Mouse (Mus musculus): ENCODE data around the gene Tmem102. TPM values are rescaled to one million over a fixed set of nuclear protein-coding genes. Genes with fewer than 3 reads are reported as not detected.
A peak's percentile ranks its signal among the peaks of the same experiment; 100 is the strongest.

Tmem102 gene
- polyA plus RNA-seq, 1 experiment from 2014 or later = 0.82 TPM

DNA sequence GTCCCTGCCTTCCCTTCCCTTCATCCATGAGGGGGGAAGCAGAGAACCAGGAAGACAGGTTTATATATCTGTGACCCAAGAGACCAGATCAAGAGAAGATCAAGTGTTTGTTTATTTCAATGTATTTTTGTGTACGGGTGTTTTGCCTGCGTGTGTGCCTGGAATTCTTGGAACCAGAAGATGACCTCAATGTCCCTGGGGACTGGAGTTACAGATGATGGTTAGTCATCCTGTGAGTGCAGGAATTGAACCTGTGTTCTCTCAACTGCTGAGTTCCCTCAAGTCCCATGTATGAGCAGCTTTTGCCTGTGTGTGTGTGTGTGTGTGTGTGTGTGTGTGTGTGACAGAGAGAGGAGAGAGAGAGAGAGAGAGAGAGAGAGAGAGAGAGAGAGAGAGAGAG, 2.2 kb upstream of the Tmem102 start:
- DNase-seq (no peak), ATAC-seq (ENCODE audit: low FRiP score, low TSS enrichment) (no peak)
- Histone ChIP-seq H3K36me3 (ENCODE audit: control insufficient read depth, insufficient read depth, low read length) (no peaks in the 10 kb centered on the region), H3K27me3 (ENCODE audit: control insufficient read depth, insufficient read depth, low read length) (peaks cover 24% of the 10 kb centered on the region), H3K9me3 (ENCODE audit: control insufficient read depth, low read length) (no peaks in the 10 kb centered on the region), H3K9ac (replicated peaks; ENCODE audit: low read length) (no peak overlapping the region), H3K27ac (replicated peaks; ENCODE audit: low read depth, low read length) (no peak overlapping the region), H3K4me2 (ENCODE audit: low read length) (no peak overlapping the region), H3K4me1 (ENCODE audit: control insufficient read depth, insufficient read depth, low read length) (peaks cover 22% of the 10 kb centered on the region), H3K4me3 (replicated peaks; ENCODE audit: low read depth, low read length) (no peak overlapping the region)
- 86% methylated on average over 2 of the region's 2 CpGs for WGBS

DNA sequence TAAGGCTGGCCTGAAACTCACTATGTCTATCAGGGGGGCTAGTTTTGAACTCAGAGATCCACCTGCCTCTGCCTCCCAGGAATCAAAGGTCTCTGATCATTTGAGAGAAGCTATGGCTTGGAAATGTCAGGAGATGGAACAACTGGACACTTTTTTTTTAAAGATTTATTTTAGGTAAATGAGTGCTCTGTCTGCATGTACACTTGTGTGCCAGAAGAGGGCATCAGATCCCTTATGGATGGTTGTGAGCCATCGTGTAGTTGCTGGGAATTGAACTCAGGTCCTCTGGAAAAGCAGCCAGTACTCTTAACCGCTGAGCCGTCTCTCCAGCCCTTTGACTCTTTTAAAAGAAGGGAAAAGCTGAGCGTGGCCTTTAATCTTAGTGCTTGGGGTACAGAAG, 954 bp upstream of the Tmem102 start:
- no peak for ATAC-seq (ENCODE audit: low FRiP score, low TSS enrichment)
- peaks cover 34% of the 10 kb centered on the region for H3K4me1 ChIP-seq (ENCODE audit: control insufficient read depth, insufficient read depth, low read length)
- no peaks in the 10 kb centered on the region for H3K36me3 ChIP-seq (ENCODE audit: control insufficient read depth, insufficient read depth, low read length)
- DNase-seq = no peak
- no peak overlapping the region for H3K4me3 ChIP-seq (replicated peaks; ENCODE audit: low read depth, low read length)
- H3K27ac ChIP-seq (replicated peaks; ENCODE audit: low read depth, low read length) = no peak overlapping the region
- H3K9me3 ChIP-seq (ENCODE audit: control insufficient read depth, low read length) = no peaks in the 10 kb centered on the region
- H3K9ac ChIP-seq (replicated peaks; ENCODE audit: low read length) = no peak overlapping the region
- peaks cover 24% of the 10 kb centered on the region for H3K27me3 ChIP-seq (ENCODE audit: control insufficient read depth, insufficient read depth, low read length)
- WGBS = 78% methylated on average over 4 of the region's 4 CpGs
- no peak overlapping the region for H3K4me2 ChIP-seq (ENCODE audit: low read length)

DNA sequence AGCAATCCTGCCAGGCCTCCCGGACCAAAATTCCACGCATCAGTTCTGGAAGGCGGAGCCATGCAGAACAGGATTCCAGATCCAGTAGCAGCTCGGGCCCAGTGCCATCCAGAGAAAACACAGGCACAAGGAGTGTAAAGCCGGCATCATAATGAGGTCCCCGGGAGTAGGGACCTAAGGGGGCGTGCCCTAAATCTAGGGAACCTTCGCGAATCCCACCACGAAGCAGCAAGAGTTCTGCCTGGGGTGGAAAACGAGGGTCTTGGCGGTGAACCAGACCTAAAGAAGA, 828 bp downstream of the Tmem102 start:
- ATAC-seq (ENCODE audit: low FRiP score, low TSS enrichment) (no peak), DNase-seq (no peak)
- Histone ChIP-seq H3K36me3 (ENCODE audit: control insufficient read depth, insufficient read depth, low read length) (no peaks in the 10 kb centered on the region), H3K27ac (replicated peaks; ENCODE audit: low read depth, low read length) (no peak overlapping the region), H3K4me3 (replicated peaks; ENCODE audit: low read depth, low read length) (no peak overlapping the region), H3K4me1 (ENCODE audit: control insufficient read depth, insufficient read depth, low read length) (peaks cover 41% of the 10 kb centered on the region), H3K9ac (replicated peaks; ENCODE audit: low read length) (no peak overlapping the region), H3K27me3 (ENCODE audit: control insufficient read depth, insufficient read depth, low read length) (peaks cover 24% of the 10 kb centered on the region), H3K9me3 (ENCODE audit: control insufficient read depth, low read length) (no peaks in the 10 kb centered on the region), H3K4me2 (ENCODE audit: low read length) (peak overlapping the region; percentile 97)
- WGBS = 5% methylated on average over 12 of the region's 12 CpGs

DNA sequence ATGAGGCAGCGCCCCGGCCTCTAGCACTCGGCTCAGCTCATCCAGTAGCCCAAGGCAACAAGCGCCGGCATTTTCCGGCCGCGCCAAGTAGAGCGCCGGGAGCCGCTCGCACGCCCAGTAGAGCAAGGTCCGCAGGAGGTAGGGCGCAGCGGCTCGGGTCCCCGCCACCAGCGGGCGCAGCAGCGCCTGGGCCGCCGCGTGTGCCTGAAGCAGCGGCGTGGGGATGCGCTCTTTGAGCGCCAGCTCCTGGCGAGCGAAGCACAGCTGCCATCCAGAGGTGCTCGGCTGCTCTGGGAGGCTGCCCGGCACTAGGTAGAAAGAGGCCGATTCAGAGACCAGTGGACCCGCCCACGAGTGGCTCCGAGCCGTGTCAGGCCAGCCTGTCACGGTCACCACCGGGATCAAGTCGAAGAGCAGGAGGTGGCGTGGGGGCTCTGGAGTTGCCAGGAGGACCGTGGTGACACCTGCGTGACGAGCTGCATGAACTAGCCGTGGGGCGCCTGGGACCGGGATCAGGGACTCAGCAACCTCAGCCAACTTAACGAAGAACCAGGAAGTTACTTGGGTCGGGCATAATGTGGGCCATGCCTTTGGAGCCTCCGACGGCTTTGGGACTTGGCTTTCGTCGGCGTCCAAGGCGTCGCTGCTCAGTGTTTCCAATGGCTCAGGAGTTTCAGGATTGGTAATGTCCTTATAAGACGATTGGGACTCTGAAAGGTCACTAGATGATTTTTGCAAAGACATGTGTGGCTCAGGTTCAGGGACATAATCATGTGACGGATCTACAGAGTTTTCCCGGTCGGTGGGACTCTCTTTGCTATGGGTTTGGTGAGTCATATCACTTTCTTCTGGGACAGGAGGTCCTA, 1.4 kb downstream of the Tmem102 start:
- peak overlapping the region; percentile 97 for H3K4me2 ChIP-seq (ENCODE audit: low read length)
- peaks cover 24% of the 10 kb centered on the region for H3K27me3 ChIP-seq (ENCODE audit: control insufficient read depth, insufficient read depth, low read length)
- DNase-seq = peak; percentile 89
- WGBS = 2% methylated on average over 60 of the region's 60 CpGs
- peak overlapping the region; percentile 69; the same call in 1 of the 2 replicates for H3K27ac ChIP-seq (replicated peaks; ENCODE audit: low read depth, low read length)
- no peaks in the 10 kb centered on the region for H3K9me3 ChIP-seq (ENCODE audit: control insufficient read depth, low read length)
- H3K9ac ChIP-seq (replicated peaks; ENCODE audit: low read length) = peak overlapping the region; percentile 62
- peak; percentile 29; the same call in 1 of the 2 replicates for ATAC-seq (ENCODE audit: low FRiP score, low TSS enrichment)
- H3K36me3 ChIP-seq (ENCODE audit: control insufficient read depth, insufficient read depth, low read length) = no peaks in the 10 kb centered on the region
- H3K4me1 ChIP-seq (ENCODE audit: control insufficient read depth, insufficient read depth, low read length) = peaks cover 47% of the 10 kb centered on the region
- H3K4me3 ChIP-seq (replicated peaks; ENCODE audit: low read depth, low read length) = peak overlapping the region; percentile 59

DNA sequence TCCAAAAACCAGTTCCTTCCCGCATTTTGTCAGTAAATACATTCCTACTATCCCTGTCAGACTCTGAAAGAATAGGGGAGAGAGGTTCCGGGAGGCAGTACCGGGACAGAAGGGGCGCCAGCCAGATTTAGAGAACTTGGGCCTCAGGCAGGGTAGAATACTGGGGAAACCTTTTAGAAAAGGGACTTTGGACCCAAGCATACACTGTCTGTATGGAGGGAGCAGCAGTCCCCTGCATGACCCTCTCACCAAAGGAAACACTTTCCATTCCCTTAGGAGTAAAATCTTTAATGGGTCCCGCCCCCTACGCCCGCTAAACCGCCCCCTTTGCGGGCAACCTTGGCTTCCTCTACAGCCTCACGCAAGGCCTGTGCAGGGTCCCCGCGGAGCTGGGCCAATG, 2.1 kb downstream of the Tmem102 start:
- peak overlapping the region; percentile 97 for H3K4me2 ChIP-seq (ENCODE audit: low read length)
- no peak for DNase-seq
- peaks cover 49% of the 10 kb centered on the region for H3K4me1 ChIP-seq (ENCODE audit: control insufficient read depth, insufficient read depth, low read length)
- H3K27ac ChIP-seq (replicated peaks; ENCODE audit: low read depth, low read length) = peak overlapping the region; percentile 69
- peak overlapping the region; percentile 59 for H3K4me3 ChIP-seq (replicated peaks; ENCODE audit: low read depth, low read length)
- H3K27me3 ChIP-seq (ENCODE audit: control insufficient read depth, insufficient read depth, low read length) = peaks cover 24% of the 10 kb centered on the region
- no peaks in the 10 kb centered on the region for H3K9me3 ChIP-seq (ENCODE audit: control insufficient read depth, low read length)
- no peaks in the 10 kb centered on the region for H3K36me3 ChIP-seq (ENCODE audit: control insufficient read depth, insufficient read depth, low read length)
- 3% methylated on average over 12 of the region's 12 CpGs for WGBS
- no peak for ATAC-seq (ENCODE audit: low FRiP score, low TSS enrichment)
- H3K9ac ChIP-seq (replicated peaks; ENCODE audit: low read length) = peak overlapping the region; percentile 62

DNA sequence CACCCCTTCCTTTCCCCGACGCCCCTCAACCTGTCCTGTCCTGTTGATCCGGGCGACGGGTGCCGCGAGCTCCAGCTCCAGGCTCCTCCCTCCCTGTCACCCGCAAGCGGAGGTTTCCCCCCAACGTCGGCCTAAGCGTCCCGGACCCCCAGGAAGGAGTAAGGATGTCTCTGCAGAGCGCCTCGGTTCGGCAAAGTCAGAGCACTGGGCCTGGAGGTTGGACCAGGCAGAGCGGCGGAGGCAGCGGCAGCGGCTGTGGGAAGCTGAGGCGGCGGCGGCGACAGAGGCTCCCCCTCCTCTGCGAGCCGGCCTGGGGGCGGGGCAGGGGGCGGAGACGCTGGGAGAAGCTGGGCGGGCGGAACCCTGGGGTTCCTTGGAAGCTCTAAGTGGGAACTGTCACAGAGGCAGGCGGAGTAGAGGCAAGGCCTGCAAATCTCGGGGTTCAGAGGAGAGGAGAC, 2.7 kb downstream of the Tmem102 start:
- peak overlapping the region; percentile 62 for H3K9ac ChIP-seq (replicated peaks; ENCODE audit: low read length)
- peaks cover 28% of the 10 kb centered on the region for H3K27me3 ChIP-seq (ENCODE audit: control insufficient read depth, insufficient read depth, low read length)
- H3K4me2 ChIP-seq (ENCODE audit: low read length) = peak overlapping the region; percentile 97
- WGBS = under 1% methylated on average over 33 of the region's 33 CpGs
- peaks cover 49% of the 10 kb centered on the region for H3K4me1 ChIP-seq (ENCODE audit: control insufficient read depth, insufficient read depth, low read length)
- DNase-seq (peak; percentile 86), ATAC-seq (ENCODE audit: low FRiP score, low TSS enrichment) (no peak)
- H3K36me3 ChIP-seq (ENCODE audit: control insufficient read depth, insufficient read depth, low read length) = no peaks in the 10 kb centered on the region
- H3K4me3 ChIP-seq (replicated peaks; ENCODE audit: low read depth, low read length) = peak overlapping the region; percentile 59
- H3K27ac ChIP-seq (replicated peaks; ENCODE audit: low read depth, low read length) = peak overlapping the region; percentile 69
- H3K9me3 ChIP-seq (ENCODE audit: control insufficient read depth, low read length) = no peaks in the 10 kb centered on the region

DNA sequence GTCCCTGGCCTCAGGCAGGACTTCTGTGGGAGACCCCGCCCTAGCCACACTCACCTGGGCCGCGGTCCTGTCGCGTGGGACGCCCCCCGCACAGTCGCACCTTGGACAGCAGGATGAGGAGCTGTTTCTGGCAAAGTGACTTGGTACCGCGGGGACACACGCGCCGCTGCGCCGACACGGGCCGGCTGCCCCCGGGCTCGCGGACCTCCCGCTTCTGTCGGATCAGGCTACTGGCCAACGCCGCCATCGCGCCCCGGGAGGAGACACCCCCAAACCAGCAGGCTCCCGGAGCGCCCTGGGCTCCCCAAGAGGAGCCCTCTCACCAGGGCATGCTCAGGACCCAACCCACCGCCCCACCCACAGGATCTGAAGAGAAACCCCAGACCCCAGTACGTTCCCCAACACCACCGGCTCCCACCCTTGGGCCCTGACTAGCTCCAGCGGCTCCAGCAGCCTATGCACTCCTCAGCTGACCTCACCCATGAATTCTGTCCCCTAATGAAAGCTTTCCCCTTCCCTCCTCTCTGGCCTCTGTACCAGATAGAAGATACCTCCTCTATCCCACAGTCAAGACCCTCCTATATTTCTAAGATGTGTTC, 3.9 kb downstream of the Tmem102 start, which contains the start of gene Fgf11:
Fgf11 (minus strand) TSS at position 479 of the 599 bp plus-strand sequence.
- DNase-seq (peak; percentile 26), ATAC-seq (ENCODE audit: low FRiP score, low TSS enrichment) (no peak)
- Histone ChIP-seq H3K27me3 (ENCODE audit: control insufficient read depth, insufficient read depth, low read length) (peaks cover 30% of the 10 kb centered on the region), H3K36me3 (ENCODE audit: control insufficient read depth, insufficient read depth, low read length) (no peaks in the 10 kb centered on the region), H3K4me3 (replicated peaks; ENCODE audit: low read depth, low read length) (peak within 1 kb of the TSS; percentile 59), H3K4me2 (ENCODE audit: low read length) (peak within 1 kb of the TSS; percentile 97), H3K9me3 (ENCODE audit: control insufficient read depth, low read length) (no peaks in the 10 kb centered on the region), H3K27ac (replicated peaks; ENCODE audit: low read depth, low read length) (peak within 1 kb of the TSS; percentile 95), H3K9ac (replicated peaks; ENCODE audit: low read length) (peak within 1 kb of the TSS; percentile 62), H3K4me1 (ENCODE audit: control insufficient read depth, insufficient read depth, low read length) (peaks cover 49% of the 10 kb centered on the region)
- under 1% methylated on average over 33 of the region's 33 CpGs for WGBS

DNA sequence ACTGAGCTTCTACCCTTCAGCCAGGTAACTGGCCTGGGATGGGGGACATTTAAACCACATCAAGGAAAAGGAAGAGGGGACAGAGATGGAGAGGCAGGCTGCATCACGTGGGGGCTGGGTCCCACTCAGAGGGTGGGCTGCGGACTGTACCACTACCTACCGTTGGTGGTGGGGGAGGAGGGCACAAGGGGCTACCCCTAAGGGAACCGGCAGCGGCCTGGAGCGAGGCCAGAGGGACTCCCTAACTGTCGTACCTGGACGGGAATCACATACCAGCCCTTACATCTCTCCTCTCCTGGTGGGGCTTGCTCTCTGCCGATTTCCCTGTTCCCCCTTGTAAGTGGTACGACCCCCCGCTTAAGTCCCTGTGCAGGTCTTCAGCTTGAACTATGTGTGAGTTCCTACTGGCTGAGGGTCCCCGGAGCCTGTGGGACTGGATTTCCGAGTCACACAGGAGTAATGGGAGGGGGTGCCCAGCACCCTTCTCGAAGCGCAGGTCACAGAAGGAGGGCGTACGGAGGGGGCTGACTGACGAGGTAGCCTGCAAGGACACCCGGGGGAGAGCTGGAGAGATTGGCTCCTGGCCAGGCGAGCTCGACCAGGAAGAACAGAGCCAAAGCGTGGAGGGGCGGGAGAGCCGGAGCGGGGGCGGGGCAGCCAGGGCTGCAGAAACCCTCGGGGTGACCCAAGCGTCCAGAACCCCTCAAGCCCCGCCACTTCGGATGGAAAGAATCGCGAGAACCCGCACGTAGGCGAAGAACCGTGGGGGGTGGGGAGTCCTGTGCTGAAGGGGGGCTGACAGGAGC, 4.8 kb downstream of the Tmem102 start:
- H3K36me3 ChIP-seq (ENCODE audit: control insufficient read depth, insufficient read depth, low read length) = no peaks in the 10 kb centered on the region
- DNase-seq = peak; percentile 90

More for the DNA sequence above, 4.8 kb downstream of the Tmem102 start:
- H3K27me3 ChIP-seq (ENCODE audit: control insufficient read depth, insufficient read depth, low read length) = peaks cover 31% of the 10 kb centered on the region
- peaks cover 51% of the 10 kb centered on the region for H3K4me1 ChIP-seq (ENCODE audit: control insufficient read depth, insufficient read depth, low read length)
- 1% methylated on average over 36 of the region's 36 CpGs for WGBS
- peak overlapping the region; percentile 59 for H3K4me3 ChIP-seq (replicated peaks; ENCODE audit: low read depth, low read length)
- no peaks in the 10 kb centered on the region for H3K9me3 ChIP-seq (ENCODE audit: control insufficient read depth, low read length)
- peak; percentile 82 for ATAC-seq (ENCODE audit: low FRiP score, low TSS enrichment)
- H3K27ac ChIP-seq (replicated peaks; ENCODE audit: low read depth, low read length) = peak overlapping the region; percentile 95
- peak overlapping the region; percentile 97 for H3K4me2 ChIP-seq (ENCODE audit: low read length)
- peak overlapping the region; percentile 62 for H3K9ac ChIP-seq (replicated peaks; ENCODE audit: low read length)
